Mouse (Mus musculus): ENCODE results near the gene Slc7a5. TPM values are rescaled to one million over a fixed set of nuclear protein-coding genes. Genes with fewer than 3 reads are reported as not detected.
A peak's percentile ranks its signal among the peaks of the same experiment; 100 is the strongest.

Slc7a5 gene
- polyA plus RNA-seq, 1 experiment from 2014 or later, result 18.4 TPM

DNA sequence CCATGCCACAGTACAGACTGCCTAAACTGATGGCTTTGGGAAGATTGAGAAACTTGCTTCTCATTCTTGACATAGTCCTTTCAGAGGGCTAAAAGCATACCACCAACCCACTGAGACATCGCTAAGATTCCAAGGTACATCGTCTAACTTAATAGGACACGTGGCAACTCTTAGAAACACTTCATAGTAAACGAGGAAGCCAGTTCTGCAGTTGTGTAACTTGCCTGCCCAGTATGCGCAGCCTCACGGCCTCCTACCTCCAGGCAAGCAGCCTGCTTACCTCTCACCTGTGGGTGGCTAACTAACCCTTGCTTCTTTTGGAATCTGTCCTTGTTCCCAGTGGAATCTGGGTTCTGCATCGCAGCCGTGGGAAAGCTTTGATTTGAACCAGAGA, 1.7 kb upstream of the Slc7a5 start:
- Histone ChIP-seq H3K4me3 (ENCODE audit: low read depth, low read length) (no peak overlapping the region), H3K27ac (ENCODE audit: low read depth, low read length) (no peak overlapping the region), H3K27me3 (ENCODE audit: control insufficient read depth, insufficient read depth, low read length) (no peaks in the 10 kb centered on the region; the same call in none of the 2 replicates), H3K9me3 (replicated peaks; ENCODE audit: control insufficient read depth, low read length) (no peaks in the 10 kb centered on the region), H3K4me1 (ENCODE audit: control insufficient read depth, insufficient read depth, low read length) (peaks cover 16% of the 10 kb centered on the region), H3K9ac (ENCODE audit: low read depth, low read length) (no peak overlapping the region), H3K4me2 (no peak overlapping the region), H3K36me3 (ENCODE audit: control insufficient read depth, insufficient read depth, low read length) (no peaks in the 10 kb centered on the region)
- 62% methylated on average over 8 of the region's 8 CpGs for WGBS (ENCODE audit: insufficient replicate concordance)
- ATAC-seq (replicated peaks; ENCODE audit: insufficient number of reproducible peaks, low FRiP score, low TSS enrichment), result no peak

DNA sequence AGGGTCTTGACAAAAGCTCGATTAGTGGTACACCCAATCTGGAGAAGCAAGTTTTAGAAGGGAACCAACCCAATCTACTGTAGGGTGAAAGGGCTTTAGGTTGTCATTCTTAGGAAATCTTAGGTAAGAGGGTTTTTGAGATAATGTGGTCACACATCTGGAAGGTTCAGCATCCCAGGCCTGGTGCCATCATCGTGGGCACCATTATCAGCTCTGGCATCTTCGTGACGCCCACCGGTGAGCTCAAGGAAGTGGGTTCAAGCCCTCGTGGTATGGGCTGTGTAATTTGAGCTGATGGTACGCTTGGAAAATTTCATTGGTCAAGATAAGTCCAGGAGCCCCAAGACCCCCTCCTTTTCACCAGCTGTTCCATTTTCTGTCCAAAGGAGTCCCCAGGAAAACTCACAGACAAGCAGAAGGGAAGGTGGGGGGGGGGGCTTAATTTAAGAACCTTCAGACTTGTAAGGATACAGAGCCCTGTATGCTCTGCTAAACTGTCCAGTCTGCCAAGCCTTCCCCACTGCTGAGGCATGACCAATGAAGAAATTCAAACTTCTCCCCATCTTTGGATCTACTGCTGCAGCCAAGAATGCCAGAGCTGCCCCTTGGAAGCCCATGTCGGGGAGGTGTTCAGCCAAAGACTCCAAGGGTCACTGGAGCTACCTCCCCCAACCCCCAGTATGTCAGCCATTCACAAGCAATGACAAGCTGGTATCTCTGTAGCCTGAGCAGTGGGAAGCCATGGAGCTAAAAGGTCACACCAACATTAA, 1.1 kb upstream of the Slc7a5 start:
- Histone ChIP-seq H3K4me3 (ENCODE audit: low read depth, low read length) (peak overlapping the region; percentile 73), H3K27me3 (ENCODE audit: control insufficient read depth, insufficient read depth, low read length) (no peaks in the 10 kb centered on the region; the same call in 1 of the 2 replicates), H3K9me3 (replicated peaks; ENCODE audit: control insufficient read depth, low read length) (no peaks in the 10 kb centered on the region), H3K27ac (ENCODE audit: low read depth, low read length) (no peak overlapping the region), H3K4me2 (peak overlapping the region; percentile 96), H3K36me3 (ENCODE audit: control insufficient read depth, insufficient read depth, low read length) (no peaks in the 10 kb centered on the region), H3K9ac (ENCODE audit: low read depth, low read length) (no peak overlapping the region), H3K4me1 (ENCODE audit: control insufficient read depth, insufficient read depth, low read length) (peaks cover 16% of the 10 kb centered on the region)
- ATAC-seq (replicated peaks; ENCODE audit: insufficient number of reproducible peaks, low FRiP score, low TSS enrichment), result no peak
- WGBS (ENCODE audit: insufficient replicate concordance), result 50% methylated on average over 8 of the region's 8 CpGs

- no peak overlapping the region for H3K27ac ChIP-seq (ENCODE audit: low read depth, low read length)
Measured at GRCm38 (mm10) chr8:121906542-121907512, 667 bp downstream of the Slc7a5 start.

GRCm38 (mm10) chr8:121905864-121906263, 1.6 kb downstream of the Slc7a5 start:
- Histone ChIP-seq H3K4me2 (peak overlapping the region; percentile 96), H3K9ac (ENCODE audit: low read depth, low read length) (peak overlapping the region; percentile 74), H3K4me3 (ENCODE audit: low read depth, low read length) (peak overlapping the region; percentile 73), H3K27ac (ENCODE audit: low read depth, low read length) (no peak overlapping the region), H3K4me1 (ENCODE audit: control insufficient read depth, insufficient read depth, low read length) (peaks cover 30% of the 10 kb centered on the region), H3K36me3 (ENCODE audit: control insufficient read depth, insufficient read depth, low read length) (no peaks in the 10 kb centered on the region), H3K9me3 (replicated peaks; ENCODE audit: control insufficient read depth, low read length) (no peaks in the 10 kb centered on the region), H3K27me3 (ENCODE audit: control insufficient read depth, insufficient read depth, low read length) (no peaks in the 10 kb centered on the region; the same call in 1 of the 2 replicates)
- ATAC-seq (replicated peaks; ENCODE audit: insufficient number of reproducible peaks, low FRiP score, low TSS enrichment), result no peak
- WGBS (ENCODE audit: insufficient replicate concordance), result 32% methylated on average over 5 of the region's 5 CpGs

More at GRCm38 (mm10) chr8:121906542-121907512, 667 bp downstream of the Slc7a5 start:
- peak overlapping the region; percentile 73 for H3K4me3 ChIP-seq (ENCODE audit: low read depth, low read length)
- peaks cover 24% of the 10 kb centered on the region for H3K4me1 ChIP-seq (ENCODE audit: control insufficient read depth, insufficient read depth, low read length)
- no peaks in the 10 kb centered on the region; the same call in 1 of the 2 replicates for H3K27me3 ChIP-seq (ENCODE audit: control insufficient read depth, insufficient read depth, low read length)
- H3K9me3 ChIP-seq (replicated peaks; ENCODE audit: control insufficient read depth, low read length), result no peaks in the 10 kb centered on the region
- peak overlapping the region; percentile 74 for H3K9ac ChIP-seq (ENCODE audit: low read depth, low read length)
- peak; percentile 10; the same call in 1 of the 2 replicates for ATAC-seq (replicated peaks; ENCODE audit: insufficient number of reproducible peaks, low FRiP score, low TSS enrichment)
- under 1% methylated on average over 72 of the region's 72 CpGs for WGBS (ENCODE audit: insufficient replicate concordance)
- peak overlapping the region; percentile 96 for H3K4me2 ChIP-seq
- H3K36me3 ChIP-seq (ENCODE audit: control insufficient read depth, insufficient read depth, low read length), result no peaks in the 10 kb centered on the region

DNA sequence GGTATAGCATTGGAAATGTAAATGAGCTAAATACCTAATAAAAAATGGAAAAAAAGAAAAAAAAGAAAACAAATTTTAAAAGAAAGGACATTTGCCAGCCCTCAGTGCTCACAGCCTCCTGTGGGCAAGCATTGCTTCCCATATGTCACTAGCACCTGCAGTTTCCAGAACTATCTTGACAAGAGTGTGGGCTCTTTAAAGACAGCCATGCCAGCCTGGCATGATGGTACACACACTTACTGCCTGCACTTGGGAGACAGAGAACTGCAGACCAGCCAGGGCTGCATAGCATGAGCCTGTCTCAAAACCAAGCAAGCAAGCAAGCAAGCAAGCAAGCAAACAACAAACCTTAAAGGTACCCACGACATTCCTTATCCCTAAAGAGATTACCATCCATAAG, 2.1 kb downstream of the Slc7a5 start:
- 48% methylated on average over 1 of the region's 1 CpGs for WGBS (ENCODE audit: insufficient replicate concordance)
- peak overlapping the region; percentile 74; the same call in 1 of the 2 replicates for H3K9ac ChIP-seq (ENCODE audit: low read depth, low read length)

GRCm38 (mm10) chr8:121904999-121905398, 2.5 kb downstream of the Slc7a5 start:
- WGBS (ENCODE audit: insufficient replicate concordance), result 85% methylated on average over 9 of the region's 9 CpGs
- peak overlapping the region; percentile 96; the same call in 1 of the 2 replicates for H3K4me2 ChIP-seq
- no peaks in the 10 kb centered on the region for H3K9me3 ChIP-seq (replicated peaks; ENCODE audit: control insufficient read depth, low read length)
- no peak overlapping the region for H3K27ac ChIP-seq (ENCODE audit: low read depth, low read length)
- no peak overlapping the region for H3K9ac ChIP-seq (ENCODE audit: low read depth, low read length)
- H3K4me3 ChIP-seq (ENCODE audit: low read depth, low read length), result no peak overlapping the region
- no peak for ATAC-seq (replicated peaks; ENCODE audit: insufficient number of reproducible peaks, low FRiP score, low TSS enrichment)
- H3K27me3 ChIP-seq (ENCODE audit: control insufficient read depth, insufficient read depth, low read length), result no peaks in the 10 kb centered on the region; the same call in 1 of the 2 replicates
- peaks cover 30% of the 10 kb centered on the region for H3K4me1 ChIP-seq (ENCODE audit: control insufficient read depth, insufficient read depth, low read length)
- H3K36me3 ChIP-seq (ENCODE audit: control insufficient read depth, insufficient read depth, low read length), result no peaks in the 10 kb centered on the region

More for the DNA sequence above, 2.1 kb downstream of the Slc7a5 start:
- Histone ChIP-seq H3K27me3 (ENCODE audit: control insufficient read depth, insufficient read depth, low read length) (no peaks in the 10 kb centered on the region; the same call in 1 of the 2 replicates), H3K27ac (ENCODE audit: low read depth, low read length) (no peak overlapping the region), H3K4me3 (ENCODE audit: low read depth, low read length) (peak overlapping the region; percentile 73), H3K36me3 (ENCODE audit: control insufficient read depth, insufficient read depth, low read length) (no peaks in the 10 kb centered on the region), H3K9me3 (replicated peaks; ENCODE audit: control insufficient read depth, low read length) (no peaks in the 10 kb centered on the region), H3K4me1 (ENCODE audit: control insufficient read depth, insufficient read depth, low read length) (peaks cover 30% of the 10 kb centered on the region), H3K4me2 (peak overlapping the region; percentile 96)
- no peak for ATAC-seq (replicated peaks; ENCODE audit: insufficient number of reproducible peaks, low FRiP score, low TSS enrichment)

DNA sequence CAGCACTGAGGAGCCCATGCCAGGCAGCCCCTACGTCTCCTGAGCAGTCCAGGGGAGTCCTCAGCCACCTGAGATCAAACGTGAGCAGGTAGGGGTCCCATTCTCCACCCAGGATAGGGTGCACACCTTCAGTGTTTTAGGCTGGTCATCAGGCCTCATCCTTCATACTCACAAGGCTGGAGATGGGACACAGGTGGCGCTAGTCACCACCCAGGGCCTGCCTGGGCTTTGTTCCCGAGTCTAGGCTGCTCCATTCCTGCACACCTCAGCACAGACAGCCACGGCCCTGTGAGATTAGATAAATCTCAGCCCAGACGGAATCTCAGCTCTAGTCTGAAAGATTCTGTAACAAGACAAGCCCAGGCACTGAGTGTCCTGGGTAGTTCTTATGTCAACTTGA, 3.5 kb downstream of the Slc7a5 start:
- ATAC-seq (replicated peaks; ENCODE audit: insufficient number of reproducible peaks, low FRiP score, low TSS enrichment), result no peak
- Histone ChIP-seq H3K9me3 (replicated peaks; ENCODE audit: control insufficient read depth, low read length) (no peaks in the 10 kb centered on the region), H3K27ac (ENCODE audit: low read depth, low read length) (no peak overlapping the region), H3K4me1 (ENCODE audit: control insufficient read depth, insufficient read depth, low read length) (peaks cover 29% of the 10 kb centered on the region), H3K4me3 (ENCODE audit: low read depth, low read length) (no peak overlapping the region), H3K9ac (ENCODE audit: low read depth, low read length) (no peak overlapping the region), H3K4me2 (no peak overlapping the region), H3K27me3 (ENCODE audit: control insufficient read depth, insufficient read depth, low read length) (no peaks in the 10 kb centered on the region), H3K36me3 (ENCODE audit: control insufficient read depth, insufficient read depth, low read length) (no peaks in the 10 kb centered on the region)
- WGBS (ENCODE audit: insufficient replicate concordance), result 53% methylated on average over 6 of the region's 6 CpGs

DNA sequence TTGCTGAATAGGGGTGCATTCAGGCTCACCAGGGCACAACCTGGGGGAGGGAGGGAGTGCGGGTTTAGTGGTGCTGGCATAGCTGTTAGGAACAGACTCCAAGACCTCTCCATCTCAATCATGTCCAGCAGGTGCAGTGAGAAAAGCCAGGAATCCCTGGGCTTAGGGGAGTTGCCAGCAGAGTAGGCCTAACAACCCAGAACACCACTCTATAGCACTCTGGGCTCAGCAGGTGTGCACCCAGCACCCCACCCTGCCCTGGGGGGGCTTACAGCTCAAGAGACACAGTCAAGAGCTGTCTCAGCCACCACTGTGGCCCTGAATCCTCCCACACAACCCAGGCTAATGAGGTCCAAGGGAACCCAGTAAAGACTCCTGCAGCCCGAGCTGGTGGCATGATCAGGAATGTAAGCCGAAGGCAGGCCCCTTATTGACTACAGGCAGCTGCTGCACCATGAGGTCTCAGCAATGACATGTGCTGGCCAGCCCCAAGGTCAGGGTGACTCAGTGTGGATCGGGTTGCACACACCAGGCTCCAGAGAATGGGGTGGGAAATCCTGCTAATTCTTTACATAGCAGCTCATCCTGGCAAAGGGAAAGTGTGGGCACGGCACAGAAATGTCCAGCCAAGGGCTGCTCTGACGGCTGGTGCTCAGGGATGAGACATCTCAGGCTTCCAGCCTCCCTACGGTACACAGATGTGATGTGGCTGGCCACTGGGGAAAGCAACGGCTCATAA, 5.8 kb downstream of the Slc7a5 start:
- H3K4me1 ChIP-seq (ENCODE audit: control insufficient read depth, insufficient read depth, low read length), result peaks cover 52% of the 10 kb centered on the region

More for the DNA sequence above, 5.8 kb downstream of the Slc7a5 start:
- peak overlapping the region; percentile 47 for H3K9ac ChIP-seq (ENCODE audit: low read depth, low read length)
- no peak for ATAC-seq (replicated peaks; ENCODE audit: insufficient number of reproducible peaks, low FRiP score, low TSS enrichment)
- H3K9me3 ChIP-seq (replicated peaks; ENCODE audit: control insufficient read depth, low read length), result no peaks in the 10 kb centered on the region
- WGBS (ENCODE audit: insufficient replicate concordance), result 47% methylated on average over 8 of the region's 8 CpGs
- no peaks in the 10 kb centered on the region for H3K36me3 ChIP-seq (ENCODE audit: control insufficient read depth, insufficient read depth, low read length)
- no peak overlapping the region for H3K4me2 ChIP-seq
- H3K27me3 ChIP-seq (ENCODE audit: control insufficient read depth, insufficient read depth, low read length), result no peaks in the 10 kb centered on the region
- H3K4me3 ChIP-seq (ENCODE audit: low read depth, low read length), result no peak overlapping the region
- H3K27ac ChIP-seq (ENCODE audit: low read depth, low read length), result peak overlapping the region; percentile 18; the same call in 1 of the 2 replicates
